Mouse (Mus musculus): Measurements from ENCODE around the gene Plpp2. TPM values are rescaled to one million over a fixed set of nuclear protein-coding genes. Genes with fewer than 3 reads are reported as not detected.

Plpp2 gene
- not detected in 2 replicates for polyA plus RNA-seq (2012; ENCODE audit: insufficient read depth, insufficient read length, low replicate concordance, missing spikeins)

- peak within 1 kb of the TSS; percentile 42 for H3K4me3 ChIP-seq (ENCODE audit: insufficient read depth, low read depth, low read length)
- H3K27ac ChIP-seq (ENCODE audit: insufficient read depth, low read depth, low read length), result no peak within 1 kb of the TSS
- TF ChIP-seq CTCF (IDR thresholded peaks at IDR 0.05; ENCODE audit: insufficient read depth, low read depth, low read length) (no peak), POLR2A (IDR thresholded peaks at IDR 0.05; ENCODE audit: insufficient read depth, low read depth, low read length) (no peak)
- peaks cover 12% of the 10 kb centered on the region for H3K4me1 ChIP-seq (ENCODE audit: control insufficient read depth, insufficient read depth, low read length)
- 3% methylated on average over 52 of the region's 52 CpGs for WGBS
Measured at GRCm38 (mm10) chr10:79533126-79533911, at the start of gene Plpp2. Gene Plpp2 (minus strand): TSS chr10:79533796.

- Histone ChIP-seq H3K4me1 (ENCODE audit: control insufficient read depth, insufficient read depth, low read length) (no peaks in the 10 kb centered on the region), H3K4me3 (ENCODE audit: insufficient read depth, low read depth, low read length) (no peak overlapping the region), H3K27ac (ENCODE audit: insufficient read depth, low read depth, low read length) (no peak overlapping the region)
- WGBS, result 89% methylated on average over 8 of the region's 8 CpGs
- TF ChIP-seq POLR2A (IDR thresholded peaks at IDR 0.05; ENCODE audit: insufficient read depth, low read depth, low read length) (no peak), CTCF (IDR thresholded peaks at IDR 0.05; ENCODE audit: insufficient read depth, low read depth, low read length) (no peak)
Measured at GRCm38 (mm10) chr10:79581501-79581900, 47.9 kb upstream of the Plpp2 start.

- H3K4me3 ChIP-seq (ENCODE audit: insufficient read depth, low read depth, low read length), result no peak overlapping the region
- no peak for TF ChIP-seq POLR2A (IDR thresholded peaks at IDR 0.05; ENCODE audit: insufficient read depth, low read depth, low read length)
- TF ChIP-seq CTCF (IDR thresholded peaks at IDR 0.05; ENCODE audit: insufficient read depth, low read depth, low read length), result no peak
- no peaks in the 10 kb centered on the region for H3K4me1 ChIP-seq (ENCODE audit: control insufficient read depth, insufficient read depth, low read length)
- no peak overlapping the region for H3K27ac ChIP-seq (ENCODE audit: insufficient read depth, low read depth, low read length)
- 41% methylated on average over 6 of the region's 6 CpGs for WGBS
Measured at GRCm38 (mm10) chr10:79580811-79581210, 47.2 kb upstream of the Plpp2 start.

- Histone ChIP-seq H3K27ac (ENCODE audit: insufficient read depth, low read depth, low read length) (no peak overlapping the region), H3K4me1 (ENCODE audit: control insufficient read depth, insufficient read depth, low read length) (no peaks in the 10 kb centered on the region), H3K4me3 (ENCODE audit: insufficient read depth, low read depth, low read length) (no peak overlapping the region)
- 75% methylated on average over 7 of the region's 7 CpGs for WGBS
- TF ChIP-seq CTCF (IDR thresholded peaks at IDR 0.05; ENCODE audit: insufficient read depth, low read depth, low read length), result no peak
- no peak for TF ChIP-seq POLR2A (IDR thresholded peaks at IDR 0.05; ENCODE audit: insufficient read depth, low read depth, low read length)
Measured at GRCm38 (mm10) chr10:79580356-79580755, 46.8 kb upstream of the Plpp2 start.

GRCm38 (mm10) chr10:79579781-79580180 lies 46.2 kb upstream of the Plpp2 start:
- Histone ChIP-seq H3K4me1 (ENCODE audit: control insufficient read depth, insufficient read depth, low read length) (no peaks in the 10 kb centered on the region), H3K27ac (ENCODE audit: insufficient read depth, low read depth, low read length) (no peak overlapping the region), H3K4me3 (ENCODE audit: insufficient read depth, low read depth, low read length) (no peak overlapping the region)
- 81% methylated on average over 12 of the region's 12 CpGs for WGBS
- TF ChIP-seq CTCF (IDR thresholded peaks at IDR 0.05; ENCODE audit: insufficient read depth, low read depth, low read length), result no peak
- TF ChIP-seq POLR2A (IDR thresholded peaks at IDR 0.05; ENCODE audit: insufficient read depth, low read depth, low read length), result no peak

GRCm38 (mm10) chr10:79578891-79579290 lies 45.3 kb upstream of the Plpp2 start:
- no peak overlapping the region for H3K4me3 ChIP-seq (ENCODE audit: insufficient read depth, low read depth, low read length)
- TF ChIP-seq CTCF (IDR thresholded peaks at IDR 0.05; ENCODE audit: insufficient read depth, low read depth, low read length), result no peak
- TF ChIP-seq POLR2A (IDR thresholded peaks at IDR 0.05; ENCODE audit: insufficient read depth, low read depth, low read length), result no peak
- 68% methylated on average over 7 of the region's 7 CpGs for WGBS
- H3K27ac ChIP-seq (ENCODE audit: insufficient read depth, low read depth, low read length), result no peak overlapping the region
- H3K4me1 ChIP-seq (ENCODE audit: control insufficient read depth, insufficient read depth, low read length), result no peaks in the 10 kb centered on the region

GRCm38 (mm10) chr10:79578276-79578675 lies 44.7 kb upstream of the Plpp2 start:
- Histone ChIP-seq H3K27ac (ENCODE audit: insufficient read depth, low read depth, low read length) (no peak overlapping the region), H3K4me3 (ENCODE audit: insufficient read depth, low read depth, low read length) (no peak overlapping the region), H3K4me1 (ENCODE audit: control insufficient read depth, insufficient read depth, low read length) (no peaks in the 10 kb centered on the region)
- TF ChIP-seq POLR2A (IDR thresholded peaks at IDR 0.05; ENCODE audit: insufficient read depth, low read depth, low read length), result no peak
- TF ChIP-seq CTCF (IDR thresholded peaks at IDR 0.05; ENCODE audit: insufficient read depth, low read depth, low read length), result no peak
- WGBS, result 35% methylated on average over 9 of the region's 9 CpGs

GRCm38 (mm10) chr10:79577376-79577775 lies 43.8 kb upstream of the Plpp2 start:
- Histone ChIP-seq H3K27ac (ENCODE audit: insufficient read depth, low read depth, low read length) (no peak overlapping the region), H3K4me3 (ENCODE audit: insufficient read depth, low read depth, low read length) (no peak overlapping the region), H3K4me1 (ENCODE audit: control insufficient read depth, insufficient read depth, low read length) (no peaks in the 10 kb centered on the region)
- TF ChIP-seq POLR2A (IDR thresholded peaks at IDR 0.05; ENCODE audit: insufficient read depth, low read depth, low read length) (no peak), CTCF (IDR thresholded peaks at IDR 0.05; ENCODE audit: insufficient read depth, low read depth, low read length) (no peak)
- 66% methylated on average over 4 of the region's 4 CpGs for WGBS

- TF ChIP-seq POLR2A (IDR thresholded peaks at IDR 0.05; ENCODE audit: insufficient read depth, low read depth, low read length) (no peak), CTCF (IDR thresholded peaks at IDR 0.05; ENCODE audit: insufficient read depth, low read depth, low read length) (no peak)
- H3K4me3 ChIP-seq (ENCODE audit: insufficient read depth, low read depth, low read length), result no peak overlapping the region
- no peaks in the 10 kb centered on the region for H3K4me1 ChIP-seq (ENCODE audit: control insufficient read depth, insufficient read depth, low read length)
- WGBS, result 77% methylated on average over 6 of the region's 6 CpGs
- H3K27ac ChIP-seq (ENCODE audit: insufficient read depth, low read depth, low read length), result no peak overlapping the region
Measured at GRCm38 (mm10) chr10:79575754-79576153, 42.2 kb upstream of the Plpp2 start.
